Mouse (Mus musculus): ENCODE measurements around the gene Cdc6. TPM values are rescaled to one million over a fixed set of nuclear protein-coding genes. Genes with fewer than 3 reads are reported as not detected.

Gene Cdc6
- polyA plus RNA-seq, 1 experiment from 2014 or later = 38.3 TPM

GRCm38 (mm10) chr11:98944897-98945604, 37.5 kb downstream of the Cdc6 start:
- Histone ChIP-seq H3K27me3 (ENCODE audit: control insufficient read depth, insufficient read depth, low read depth, low read length) (no peaks in the 10 kb centered on the region), H3K36me3 (ENCODE audit: control insufficient read depth, insufficient read depth, low read length) (no peaks in the 10 kb centered on the region; the same call in 1 of the 2 replicates), H3K27ac (ENCODE audit: low read length) (peak overlapping the region; percentile 98), H3K4me1 (replicated peaks; ENCODE audit: control insufficient read depth, insufficient read depth, low read length) (peaks cover 77% of the 10 kb centered on the region), H3K4me3 (ENCODE audit: low read length) (no peak overlapping the region), H3K4me2 (ENCODE audit: low read depth, low read length) (peak overlapping the region; percentile 83; the same call in 1 of the 2 replicates), H3K9me3 (ENCODE audit: control insufficient read depth, low read length) (no peaks in the 10 kb centered on the region), H3K9ac (ENCODE audit: low read length) (peak overlapping the region; percentile 53)
- no peak for ATAC-seq (ENCODE audit: low read depth)
- 24% methylated on average over 11 of the region's 11 CpGs for WGBS

GRCm38 (mm10) chr11:98945605-98945977, 38.0 kb downstream of the Cdc6 start:
- H3K36me3 ChIP-seq (ENCODE audit: control insufficient read depth, insufficient read depth, low read length) = peaks cover 4% of the 10 kb centered on the region; the same call in 1 of the 2 replicates
- peak overlapping the region; percentile 27; the same call in 1 of the 2 replicates for H3K27ac ChIP-seq (ENCODE audit: low read length)
- H3K4me1 ChIP-seq (replicated peaks; ENCODE audit: control insufficient read depth, insufficient read depth, low read length) = peaks cover 77% of the 10 kb centered on the region
- H3K9ac ChIP-seq (ENCODE audit: low read length) = peak overlapping the region; percentile 6; the same call in 1 of the 2 replicates
- WGBS = 22% methylated on average over 3 of the region's 3 CpGs
- ATAC-seq (ENCODE audit: low read depth) = no peak
- H3K4me2 ChIP-seq (ENCODE audit: low read depth, low read length) = no peak overlapping the region
- H3K4me3 ChIP-seq (ENCODE audit: low read length) = no peak overlapping the region
- no peaks in the 10 kb centered on the region for H3K9me3 ChIP-seq (ENCODE audit: control insufficient read depth, low read length)
- H3K27me3 ChIP-seq (ENCODE audit: control insufficient read depth, insufficient read depth, low read depth, low read length) = no peaks in the 10 kb centered on the region

GRCm38 (mm10) chr11:98947969-98948569, 40.5 kb downstream of the Cdc6 start:
- peak overlapping the region; percentile 40; the same call in 1 of the 2 replicates for H3K27ac ChIP-seq (ENCODE audit: low read length)
- ATAC-seq (ENCODE audit: low read depth) = no peak
- peaks cover 70% of the 10 kb centered on the region for H3K4me1 ChIP-seq (replicated peaks; ENCODE audit: control insufficient read depth, insufficient read depth, low read length)
- WGBS = 63% methylated on average over 18 of the region's 18 CpGs
- H3K9me3 ChIP-seq (ENCODE audit: control insufficient read depth, low read length) = no peaks in the 10 kb centered on the region
- H3K9ac ChIP-seq (ENCODE audit: low read length) = peak overlapping the region; percentile 26; the same call in 1 of the 2 replicates
- no peaks in the 10 kb centered on the region for H3K27me3 ChIP-seq (ENCODE audit: control insufficient read depth, insufficient read depth, low read depth, low read length)
- H3K4me3 ChIP-seq (ENCODE audit: low read length) = no peak overlapping the region
- peaks cover 4% of the 10 kb centered on the region; the same call in 1 of the 2 replicates for H3K36me3 ChIP-seq (ENCODE audit: control insufficient read depth, insufficient read depth, low read length)
- H3K4me2 ChIP-seq (ENCODE audit: low read depth, low read length) = no peak overlapping the region

GRCm38 (mm10) chr11:98949242-98949957, 41.8 kb downstream of the Cdc6 start:
- 62% methylated on average over 12 of the region's 12 CpGs for whole genome bisulfite sequencing
- H3K4me2 ChIP-seq (ENCODE audit: low read depth, low read length) = no peak overlapping the region
- H3K9me3 ChIP-seq (ENCODE audit: control insufficient read depth, low read length) = no peaks in the 10 kb centered on the region
- no peaks in the 10 kb centered on the region for H3K27me3 ChIP-seq (ENCODE audit: control insufficient read depth, insufficient read depth, low read depth, low read length)
- peaks cover 70% of the 10 kb centered on the region for H3K4me1 ChIP-seq (replicated peaks; ENCODE audit: control insufficient read depth, insufficient read depth, low read length)
- H3K27ac ChIP-seq (ENCODE audit: low read length) = peak overlapping the region; percentile 36; the same call in 1 of the 2 replicates
- ATAC-seq (ENCODE audit: low read depth) = no peak
- no peak overlapping the region for H3K4me3 ChIP-seq (ENCODE audit: low read length)
- H3K9ac ChIP-seq (ENCODE audit: low read length) = no peak overlapping the region
- peaks cover 4% of the 10 kb centered on the region; the same call in 1 of the 2 replicates for H3K36me3 ChIP-seq (ENCODE audit: control insufficient read depth, insufficient read depth, low read length)

- no peak for ATAC-seq (ENCODE audit: low read depth)
- H3K9ac ChIP-seq (ENCODE audit: low read length) = no peak overlapping the region
- peaks cover 70% of the 10 kb centered on the region for H3K4me1 ChIP-seq (replicated peaks; ENCODE audit: control insufficient read depth, insufficient read depth, low read length)
- H3K9me3 ChIP-seq (ENCODE audit: control insufficient read depth, low read length) = no peaks in the 10 kb centered on the region
- H3K36me3 ChIP-seq (ENCODE audit: control insufficient read depth, insufficient read depth, low read length) = peaks cover 4% of the 10 kb centered on the region; the same call in 1 of the 2 replicates
- peak overlapping the region; percentile 88 for H3K27ac ChIP-seq (ENCODE audit: low read length)
- WGBS = 80% methylated on average over 7 of the region's 7 CpGs
- H3K4me3 ChIP-seq (ENCODE audit: low read length) = no peak overlapping the region
- H3K4me2 ChIP-seq (ENCODE audit: low read depth, low read length) = no peak overlapping the region
- no peaks in the 10 kb centered on the region for H3K27me3 ChIP-seq (ENCODE audit: control insufficient read depth, insufficient read depth, low read depth, low read length)
Observed at GRCm38 (mm10) chr11:98949958-98950460, 42.4 kb downstream of the Cdc6 start.

- no peak for ATAC-seq (ENCODE audit: low read depth)
Observed at GRCm38 (mm10) chr11:98950484-98950883, 42.9 kb downstream of the Cdc6 start.

GRCm38 (mm10) chr11:98951026-98951906, 43.7 kb downstream of the Cdc6 start:
- H3K9ac ChIP-seq (ENCODE audit: low read length) = peak overlapping the region; percentile 50
- WGBS = 40% methylated on average over 16 of the region's 16 CpGs
- peak; percentile 74 for ATAC-seq (ENCODE audit: low read depth)
- H3K4me3 ChIP-seq (ENCODE audit: low read length) = peak overlapping the region; percentile 9; the same call in 1 of the 2 replicates
- peaks cover 4% of the 10 kb centered on the region; the same call in 1 of the 2 replicates for H3K36me3 ChIP-seq (ENCODE audit: control insufficient read depth, insufficient read depth, low read length)
- peak overlapping the region; percentile 9; the same call in 1 of the 2 replicates for H3K4me2 ChIP-seq (ENCODE audit: low read depth, low read length)
- no peaks in the 10 kb centered on the region for H3K27me3 ChIP-seq (ENCODE audit: control insufficient read depth, insufficient read depth, low read depth, low read length)
- peak overlapping the region; percentile 88 for H3K27ac ChIP-seq (ENCODE audit: low read length)
- H3K9me3 ChIP-seq (ENCODE audit: control insufficient read depth, low read length) = no peaks in the 10 kb centered on the region
- peaks cover 71% of the 10 kb centered on the region for H3K4me1 ChIP-seq (replicated peaks; ENCODE audit: control insufficient read depth, insufficient read depth, low read length)

More at GRCm38 (mm10) chr11:98950484-98950883, 42.9 kb downstream of the Cdc6 start:
- Histone ChIP-seq H3K9ac (ENCODE audit: low read length) (0 out of 2 replicates have a peak overlapping the region, but pooled peaks have one; percentile 22), H3K4me1 (replicated peaks; ENCODE audit: control insufficient read depth, insufficient read depth, low read length) (peaks cover 70% of the 10 kb centered on the region), H3K27me3 (ENCODE audit: control insufficient read depth, insufficient read depth, low read depth, low read length) (no peaks in the 10 kb centered on the region), H3K9me3 (ENCODE audit: control insufficient read depth, low read length) (no peaks in the 10 kb centered on the region), H3K4me3 (ENCODE audit: low read length) (no peak overlapping the region), H3K4me2 (ENCODE audit: low read depth, low read length) (no peak overlapping the region), H3K27ac (ENCODE audit: low read length) (peak overlapping the region; percentile 88), H3K36me3 (ENCODE audit: control insufficient read depth, insufficient read depth, low read length) (peaks cover 4% of the 10 kb centered on the region; the same call in 1 of the 2 replicates)
- WGBS = 81% methylated on average over 9 of the region's 9 CpGs

- Histone ChIP-seq H3K4me3 (ENCODE audit: low read length) (no peak overlapping the region), H3K27me3 (ENCODE audit: control insufficient read depth, insufficient read depth, low read depth, low read length) (no peaks in the 10 kb centered on the region), H3K9ac (ENCODE audit: low read length) (no peak overlapping the region), H3K27ac (ENCODE audit: low read length) (no peak overlapping the region), H3K36me3 (ENCODE audit: control insufficient read depth, insufficient read depth, low read length) (peaks cover 4% of the 10 kb centered on the region), H3K9me3 (ENCODE audit: control insufficient read depth, low read length) (no peaks in the 10 kb centered on the region), H3K4me1 (replicated peaks; ENCODE audit: control insufficient read depth, insufficient read depth, low read length) (peaks cover 74% of the 10 kb centered on the region), H3K4me2 (ENCODE audit: low read depth, low read length) (no peak overlapping the region)
- no peak for ATAC-seq (ENCODE audit: low read depth)
- 84% methylated on average over 1 of the region's 1 CpGs for WGBS
Observed at GRCm38 (mm10) chr11:98952111-98952510, 44.5 kb downstream of the Cdc6 start.

All from lung, embryonic 16.5 days (tissue).